Mouse (Mus musculus) liver, postnatal 0 days (tissue): ENCODE measurements around the gene Tmem45a2.

Source experiments
- CTCF ChIP-seq: sonication (generic); IDR thresholded peaks from 2 replicates; pipeline ENCODE4 v1.5.1; 2016; ENCODE audit warnings: antibody characterized with exemption, low read depth
- EP300 ChIP-seq: IDR thresholded peaks from 2 replicates; pipeline ENCODE4 v1.6.1; 2016; ENCODE audit warnings: antibody characterized with exemption, low read depth, mild to moderate bottlenecking

GRCm38 (mm10) chr16:57062045-57062444 is 9.1 kb downstream of the Tmem45a2 start:
- TF ChIP-seq EP300 = no peak
- TF ChIP-seq CTCF = no peak
